Mouse (Mus musculus): ENCODE measurements at regions not wholly inside any gene's neighbourhood (a gene's known extent, or its start where the extent isn't known, plus 50 kb on each side); places are given as distances from the start of the nearest gene placed in this dataset.

GRCm38 (mm10) chr15:103093655-103094054, 73.2 kb downstream of the Smug1 start:
- H3K79me2 ChIP-seq (ENCODE audit: control insufficient read depth, insufficient read depth, low read length, poor library complexity): no peaks in the 10 kb centered on the region
- H3K36me3 ChIP-seq (ENCODE audit: control insufficient read depth in 1 of 2, insufficient read depth in 2 of 2, low read length in 2 of 2): no peaks in the 10 kb centered on the region
- H3K4me1 ChIP-seq (ENCODE audit: control insufficient read depth in 1 of 2, insufficient read depth in 2 of 2, low read length in 2 of 2): no peaks in the 10 kb centered on the region
- H3K9ac ChIP-seq (ENCODE audit: control insufficient read depth, low read depth, low read length, poor library complexity, severe bottlenecking): no peak overlapping the region
- H3K9me3 ChIP-seq (replicated peaks; ENCODE audit: insufficient read depth, low read length): no peaks in the 10 kb centered on the region
- DNase-seq (ENCODE audit: low read depth, low spot score): no peak
- no peaks in the 10 kb centered on the region; a peak in 1 of 4 replicates for H3K27me3 ChIP-seq (ENCODE audit: control insufficient read depth in 1 of 2, insufficient read depth in 2 of 2, low read length in 2 of 2)
- H3K27ac ChIP-seq (ENCODE audit: control insufficient read depth, low read depth, low read length): no peak overlapping the region
- H3K4me3 ChIP-seq (ENCODE audit: control insufficient read depth in 1 of 2, insufficient read depth in 1 of 2, low read depth in 2 of 2, low read length in 2 of 2): no peak overlapping the region
- TF ChIP-seq SIN3A (IDR thresholded peaks at IDR 0.05; ENCODE audit: low read length): no peak
- TF ChIP-seq HCFC1 (IDR thresholded peaks at IDR 0.05; ENCODE audit: low read depth, low read length): no peak
- no peak for TF ChIP-seq ZMIZ1 (IDR thresholded peaks at IDR 0.05; ENCODE audit: low read depth, low read length)
- TF ChIP-seq SMC3 (IDR thresholded peaks at IDR 0.05; ENCODE audit: low read depth, low read length): no peak
- no peak for TF ChIP-seq CHD2 (IDR thresholded peaks at IDR 0.05; ENCODE audit: low read length)
- TF ChIP-seq TCF12 (IDR thresholded peaks at IDR 0.05; ENCODE audit: low read depth, low read length): no peak
- no peak for TF ChIP-seq POLR2AphosphoS2 (IDR thresholded peaks at IDR 0.05; ENCODE audit: low read length)
- no peak for TF ChIP-seq USF1 (IDR thresholded peaks at IDR 0.05; ENCODE audit: low read depth, low read length)
- TF ChIP-seq JUND (IDR thresholded peaks at IDR 0.05; ENCODE audit: low read depth, low read length): no peak
- no peak for TF ChIP-seq POLR2AphosphoS5 (IDR thresholded peaks at IDR 0.05; ENCODE audit: borderline replicate concordance, low read depth, low read length)
- TF ChIP-seq USF2 (IDR thresholded peaks at IDR 0.05; ENCODE audit: borderline replicate concordance in 1 of 2, insufficient read depth in 1 of 2, low read depth in 1 of 2, low read length in 2 of 2): no peak
- no peak for TF ChIP-seq KAT2A (conservative IDR thresholded peaks at IDR 0.05; ENCODE audit: low read depth, low read length)
- TF ChIP-seq MAX (IDR thresholded peaks at IDR 0.05; ENCODE audit: low read length): no peak

- H3K9ac ChIP-seq (ENCODE audit: control insufficient read depth, low read depth, low read length, poor library complexity, severe bottlenecking): no peak overlapping the region
- no peak overlapping the region for H3K27ac ChIP-seq (ENCODE audit: control insufficient read depth, low read depth, low read length)
- peaks cover under 1 to 2% of the 10 kb centered on the region in 2 experiments; a peak in 3 of 4 replicates for H3K4me1 ChIP-seq (ENCODE audit: control insufficient read depth in 1 of 2, insufficient read depth in 2 of 2, low read length in 2 of 2)
- no peaks in the 10 kb centered on the region; a peak in 1 of 4 replicates for H3K36me3 ChIP-seq (ENCODE audit: control insufficient read depth in 1 of 2, insufficient read depth in 2 of 2, low read length in 2 of 2)
- no peaks in the 10 kb centered on the region for H3K9me3 ChIP-seq (replicated peaks; ENCODE audit: insufficient read depth, low read length)
- H3K27me3 ChIP-seq (ENCODE audit: control insufficient read depth in 1 of 2, insufficient read depth in 2 of 2, low read length in 2 of 2): no peaks in the 10 kb centered on the region; a peak in 1 of 4 replicates
- TF ChIP-seq USF2 (IDR thresholded peaks at IDR 0.05; ENCODE audit: borderline replicate concordance in 1 of 2, insufficient read depth in 1 of 2, low read depth in 1 of 2, low read length in 2 of 2) (no peak), MEF2A (IDR thresholded peaks at IDR 0.05; ENCODE audit: extremely low read depth, insufficient replicate concordance, low read depth, low read length, poor library complexity, severe bottlenecking) (no peak), HCFC1 (IDR thresholded peaks at IDR 0.05; ENCODE audit: low read depth, low read length) (no peak), MAZ (IDR thresholded peaks at IDR 0.05; ENCODE audit: low read depth, low read length) (no peak), JUND (IDR thresholded peaks at IDR 0.05; ENCODE audit: low read depth, low read length) (no peak), NRF1 (IDR thresholded peaks at IDR 0.05; ENCODE audit: insufficient read depth, low read depth, low read length, poor library complexity, severe bottlenecking) (no peak), ZC3H11A (IDR thresholded peaks at IDR 0.05; ENCODE audit: low read depth, low read length) (no peak; the same call in 1 of the 2 replicates), SMC3 (IDR thresholded peaks at IDR 0.05; ENCODE audit: low read depth, low read length) (peak; percentile 49), CTCF (IDR thresholded peaks at IDR 0.05 in 2 of 3, conservative IDR thresholded peaks at IDR 0.05 in 1 of 3; ENCODE audit: control insufficient read depth in 1 of 3, insufficient read depth in 1 of 3, low read depth in 2 of 3, low read length in 3 of 3, poor library complexity in 1 of 3, severe bottlenecking in 1 of 3) (peak; percentile 58 to 73 (median 59)), RAD21 (IDR thresholded peaks at IDR 0.05; ENCODE audit: low read depth, low read length) (peak; percentile 25)
- peak; percentile 45 for DNase-seq (ENCODE audit: low read depth, low spot score)
- H3K79me2 ChIP-seq (ENCODE audit: control insufficient read depth, insufficient read depth, low read length, poor library complexity): no peaks in the 10 kb centered on the region
- H3K4me3 ChIP-seq (ENCODE audit: control insufficient read depth in 1 of 2, insufficient read depth in 1 of 2, low read depth in 2 of 2, low read length in 2 of 2): no peak overlapping the region
Observed at GRCm38 (mm10) chr15:103092496-103092895, 73.8 kb downstream of the Hoxc4 start.

Measured in MEL (cell line).